Mouse (Mus musculus) MEL (cell line): ENCODE results near the gene Krt33b.

Experiments
- CTCF ChIP-seq, 3 experiments: IDR thresholded peaks in 2 of 3; conservative IDR thresholded peaks in 1 of 3; 2 replicates each; pipeline ENCODE4 v1.5.1; 2011 to 2012; ENCODE audit warnings: low read length in 3 of 3, low read depth in 2 of 3, mild to moderate bottlenecking in 2 of 3, improper control_type of control experiment in 1 of 3, inconsistent platforms in 1 of 3, mixed read lengths in 1 of 3, moderate library complexity in 1 of 3; ENCODE audit not compliant: control insufficient read depth in 1 of 3, insufficient read depth in 1 of 3, poor library complexity in 1 of 3, severe bottlenecking in 1 of 3
- MAX ChIP-seq: IDR thresholded peaks from 2 replicates; pipeline ENCODE4 v1.6.1; 2011; ENCODE audit warnings: low read length, improper control_type of control experiment
- MAZ ChIP-seq: IDR thresholded peaks from 2 replicates; pipeline ENCODE4 v1.6.1; 2012; ENCODE audit warnings: low read depth, mild to moderate bottlenecking, inconsistent platforms, low read length, improper control_type of control experiment
- POLR2A ChIP-seq, 2 experiments: IDR thresholded peaks; 2 replicates each; pipeline ENCODE4 v1.6.1; 2011 to 2012; ENCODE audit warnings: low read length in 2 of 2, mild to moderate bottlenecking in 2 of 2, control low read depth in 1 of 2, improper control_type of control experiment in 1 of 2, low read depth in 1 of 2, moderate library complexity in 1 of 2; ENCODE audit not compliant: control insufficient read depth in 1 of 2, insufficient read depth in 1 of 2, poor library complexity in 1 of 2
- POLR2AphosphoS2 ChIP-seq: IDR thresholded peaks from 2 replicates; pipeline ENCODE4 v1.6.1; 2011; ENCODE audit warnings: low read length, improper control_type of control experiment
- ZNF384 ChIP-seq: IDR thresholded peaks from 2 replicates; pipeline ENCODE4 v1.6.1; 2012; ENCODE audit warnings: low read depth, mild to moderate bottlenecking, inconsistent platforms, low read length, improper control_type of control experiment

- TF ChIP-seq POLR2A (IDR thresholded peaks at IDR 0.05; ENCODE audit: control insufficient read depth in 1 of 2, insufficient read depth in 1 of 2, low read depth in 1 of 2, low read length in 2 of 2, poor library complexity in 1 of 2), result no peak
- no peak for TF ChIP-seq MAZ
- no peak for TF ChIP-seq POLR2AphosphoS2
- no peak for TF ChIP-seq MAX
- no peak for TF ChIP-seq ZNF384
- no peak for TF ChIP-seq CTCF (IDR thresholded peaks at IDR 0.05 in 2 of 3, conservative IDR thresholded peaks at IDR 0.05 in 1 of 3; ENCODE audit: control insufficient read depth in 1 of 3, insufficient read depth in 1 of 3, low read depth in 2 of 3, low read length in 3 of 3, poor library complexity in 1 of 3, severe bottlenecking in 1 of 3)
These were observed 43.5 kb downstream of the Krt33b start, which contains the start of gene Krtap16-1 for GRCm38 (mm10) chr11:99986180-99986647.
